Mouse (Mus musculus) frontal cortex, postnatal 25 days (tissue): Measurements from ENCODE around the gene Ptpn11.

Experiments used
- DNase-seq, 2 experiments: peaks; one replicate each; pipeline ENCODE4 v3.0.0; 2022; ENCODE audit warnings: low spot score in 2 of 2

Gene Ptpn11

GRCm38 (mm10) chr5:121184375-121184774 is 6.8 kb downstream of the Ptpn11 start:
- no peak for DNase-seq

DNA sequence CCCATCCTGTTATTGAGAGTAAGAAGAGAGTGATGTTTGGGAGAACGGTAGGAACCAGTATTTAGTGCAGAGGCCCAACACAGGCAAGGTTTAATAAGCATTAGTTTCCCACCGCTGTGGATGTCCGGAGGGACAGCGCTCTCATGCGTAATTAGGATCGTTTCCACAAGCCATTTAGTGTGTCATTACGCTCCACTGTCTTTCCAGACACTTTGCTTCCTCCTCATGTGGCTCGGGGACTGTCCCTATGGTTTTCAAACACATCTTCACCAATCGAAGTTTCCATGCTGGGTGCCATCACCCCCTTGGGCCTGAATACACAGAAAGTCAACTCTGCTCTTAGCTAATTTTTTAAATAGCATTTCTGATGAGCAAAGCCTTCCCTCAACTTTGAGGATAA is 7.9 kb downstream of the Ptpn11 start:
- no peak for DNase-seq

DNA sequence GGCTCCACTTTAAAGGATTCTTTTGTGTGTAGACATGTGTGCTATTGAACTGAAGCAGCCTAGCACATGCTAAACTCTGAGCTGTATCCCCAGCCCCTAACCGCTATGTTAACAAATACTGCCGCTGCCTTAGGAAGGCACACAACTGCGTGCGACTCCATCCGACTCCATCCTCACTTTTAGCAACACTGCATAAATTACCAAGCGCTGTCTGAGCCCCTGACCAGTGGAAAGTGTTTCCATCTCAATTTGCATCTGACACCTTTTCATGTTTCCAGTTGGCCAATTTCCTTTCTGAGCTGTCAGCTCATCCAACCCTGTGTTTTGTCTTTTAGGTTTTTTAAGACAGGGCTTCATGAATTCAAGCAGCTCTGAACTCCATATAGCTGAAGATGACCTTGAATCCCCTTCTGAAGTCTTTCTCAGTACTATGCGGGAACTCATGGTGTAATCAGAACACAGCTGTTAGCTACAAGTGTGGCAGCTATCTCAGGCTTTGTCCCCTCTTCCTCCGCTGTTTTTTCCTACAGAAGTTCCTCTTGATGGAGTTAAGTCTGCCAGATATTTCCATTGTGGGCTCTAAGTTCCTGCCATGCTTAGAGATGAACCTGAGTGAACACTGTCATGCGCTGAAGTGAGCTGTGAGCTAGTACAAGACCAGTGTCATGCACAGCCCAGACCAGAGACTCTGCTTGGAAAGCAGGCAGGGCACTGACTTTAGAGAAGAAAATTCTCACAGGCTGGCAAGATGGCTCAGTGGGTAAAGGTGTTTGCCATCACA is 11.9 kb downstream of the Ptpn11 start:
- no peak for DNase-seq

DNA sequence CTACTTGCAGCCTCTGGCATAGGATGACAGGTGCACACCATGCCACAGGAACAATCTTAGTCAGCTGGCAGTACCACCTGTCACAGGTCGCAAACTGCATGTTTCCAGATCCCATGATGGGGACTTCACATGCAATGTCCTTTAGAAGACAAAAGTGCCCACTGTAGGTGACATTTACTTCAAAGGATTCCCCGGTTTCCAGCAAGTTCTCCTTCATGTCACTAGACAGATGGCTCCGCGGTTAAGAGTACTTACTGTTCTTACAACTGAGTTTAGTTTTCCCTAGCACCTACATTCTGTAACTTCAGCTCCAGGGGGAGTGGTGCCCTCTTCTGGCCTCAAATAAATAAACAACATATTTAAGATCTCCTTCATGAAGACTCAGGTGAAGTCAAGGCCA is 18.4 kb downstream of the Ptpn11 start:
- DNase-seq, result no peak

- DNase-seq, result no peak
Observed at GRCm38 (mm10) chr5:121169588-121169987, 21.6 kb downstream of the Ptpn11 start.

DNA sequence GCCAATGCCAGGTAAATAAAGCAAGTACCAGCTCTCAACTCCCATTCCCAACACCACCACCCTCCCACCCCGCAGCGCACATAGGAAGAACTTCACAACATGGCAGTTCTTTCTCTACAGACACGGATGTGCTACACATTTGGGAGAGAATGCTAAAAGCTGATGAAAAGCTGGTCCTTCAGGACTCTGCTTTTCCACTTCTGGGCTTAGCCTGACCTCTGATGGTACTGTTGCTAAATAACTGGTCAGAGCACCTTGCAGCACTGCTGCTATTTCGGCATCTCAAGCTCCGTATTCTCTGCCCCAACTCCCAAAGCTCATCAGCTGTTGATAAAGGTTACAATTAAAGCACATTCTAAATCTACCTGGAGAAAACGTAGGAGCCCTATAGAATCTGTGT is 24.3 kb downstream of the Ptpn11 start:
- no peak for DNase-seq

- DNase-seq, result no peak
Observed at GRCm38 (mm10) chr5:121162923-121163322, 28.3 kb downstream of the Ptpn11 start.

DNA sequence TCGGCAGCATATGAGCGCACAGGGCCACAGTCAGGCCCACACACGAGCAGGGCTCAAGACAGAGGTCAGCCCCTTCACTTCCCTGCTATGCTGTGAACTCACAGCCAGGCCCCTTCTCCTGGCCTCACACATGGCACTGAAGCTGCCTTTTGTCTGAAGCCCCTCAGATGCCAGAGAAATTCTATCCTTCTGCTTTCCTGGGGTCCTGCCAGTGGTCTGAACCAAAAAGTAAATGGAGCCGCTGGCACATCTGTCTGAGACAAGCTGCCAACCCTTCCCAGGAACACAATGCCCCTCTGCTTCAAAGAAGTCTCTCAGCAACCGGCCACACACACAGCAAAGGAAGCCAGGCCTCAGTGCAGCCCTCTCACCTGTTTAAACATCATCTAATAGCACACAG is 28.9 kb downstream of the Ptpn11 start:
- DNase-seq, result no peak

DNA sequence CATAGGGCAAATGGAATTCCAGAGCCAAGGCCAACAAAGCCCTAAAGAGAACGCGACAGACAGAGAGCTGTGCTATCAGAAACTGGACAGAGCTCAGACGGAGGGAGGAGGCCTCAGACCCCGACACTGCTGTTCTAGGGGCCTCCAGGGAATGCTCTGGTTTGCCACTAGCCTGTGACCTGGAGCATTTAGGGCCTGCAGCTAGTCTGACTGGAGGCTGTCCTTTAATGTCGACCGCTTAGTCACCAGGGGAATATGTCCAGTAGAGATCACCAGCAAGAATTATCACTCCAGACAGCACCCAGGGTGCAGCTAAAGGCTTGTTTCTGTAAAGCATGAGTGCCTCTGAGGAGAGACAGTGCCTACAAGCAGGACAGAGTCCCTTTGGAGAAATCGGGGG is 32.2 kb downstream of the Ptpn11 start:
- DNase-seq, result no peak

GRCm38 (mm10) chr5:121157489-121157888 is 33.7 kb downstream of the Ptpn11 start:
- no peak for DNase-seq

DNA sequence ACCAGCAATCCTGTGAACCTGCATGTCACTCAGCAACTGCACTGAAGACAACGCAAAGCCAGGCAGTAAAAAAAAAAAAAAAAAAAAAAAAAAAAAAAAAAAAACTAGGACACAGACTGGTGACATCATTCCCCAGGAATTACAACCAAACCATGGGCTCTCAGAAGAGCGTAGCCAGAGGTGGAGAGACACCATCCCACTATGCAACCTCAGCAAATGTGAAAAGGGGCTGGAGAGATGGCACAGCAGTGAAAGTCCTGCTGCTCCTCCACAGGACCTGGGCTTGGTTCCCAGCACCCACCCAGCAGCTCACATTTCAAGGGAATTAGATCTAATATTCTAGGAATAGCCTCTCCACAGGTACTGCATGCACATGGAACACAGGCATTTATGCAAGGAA is 34.2 kb downstream of the Ptpn11 start:
- no peak for DNase-seq

- DNase-seq, result no peak
Observed at GRCm38 (mm10) chr5:121156121-121156520, 35.1 kb downstream of the Ptpn11 start.

DNA sequence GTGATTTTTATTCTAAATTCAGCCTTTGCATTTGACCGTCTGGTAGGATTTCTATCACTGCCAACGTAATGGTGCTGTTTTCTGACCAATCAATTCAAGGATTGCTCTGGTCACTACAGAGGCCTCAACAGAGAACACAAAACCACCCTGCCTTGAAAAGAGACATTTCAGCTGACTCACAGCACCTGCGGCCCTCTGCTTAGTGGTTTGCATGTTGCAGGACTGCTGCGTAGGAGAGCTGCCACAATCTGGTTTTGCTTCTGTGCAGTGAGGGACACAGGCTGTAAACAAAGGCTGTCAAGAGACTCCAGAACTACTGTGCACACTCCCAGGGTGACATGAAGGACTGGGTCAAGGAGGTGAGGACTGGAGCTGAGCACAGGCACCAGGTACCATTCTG is 40.5 kb downstream of the Ptpn11 start:
- DNase-seq, result no peak

- DNase-seq, result no peak
Observed at GRCm38 (mm10) chr5:121149246-121149645, 42.0 kb downstream of the Ptpn11 start.

DNA sequence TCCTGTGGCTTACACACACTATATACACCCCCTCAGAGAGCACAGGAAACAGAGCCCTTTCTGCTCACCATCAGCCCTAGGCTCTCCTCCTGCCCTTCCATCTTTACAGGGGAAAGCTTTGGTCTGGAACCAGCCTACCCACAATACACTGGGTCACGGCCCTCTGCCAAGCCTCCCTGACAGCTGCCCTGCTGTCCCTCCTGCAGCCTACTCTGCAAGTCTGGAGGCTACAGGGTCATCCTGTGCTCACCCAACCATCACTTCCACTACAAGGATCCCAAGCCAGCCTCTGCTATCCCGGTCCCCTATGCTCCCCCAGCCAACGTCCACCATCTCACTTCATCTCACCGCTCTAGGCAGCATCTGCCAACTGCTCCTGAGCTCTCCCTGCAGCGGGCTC is 44.9 kb downstream of the Ptpn11 start:
- DNase-seq, result no peak

- no peak for DNase-seq
Observed at GRCm38 (mm10) chr5:121145609-121146008, 45.6 kb downstream of the Ptpn11 start.

DNA sequence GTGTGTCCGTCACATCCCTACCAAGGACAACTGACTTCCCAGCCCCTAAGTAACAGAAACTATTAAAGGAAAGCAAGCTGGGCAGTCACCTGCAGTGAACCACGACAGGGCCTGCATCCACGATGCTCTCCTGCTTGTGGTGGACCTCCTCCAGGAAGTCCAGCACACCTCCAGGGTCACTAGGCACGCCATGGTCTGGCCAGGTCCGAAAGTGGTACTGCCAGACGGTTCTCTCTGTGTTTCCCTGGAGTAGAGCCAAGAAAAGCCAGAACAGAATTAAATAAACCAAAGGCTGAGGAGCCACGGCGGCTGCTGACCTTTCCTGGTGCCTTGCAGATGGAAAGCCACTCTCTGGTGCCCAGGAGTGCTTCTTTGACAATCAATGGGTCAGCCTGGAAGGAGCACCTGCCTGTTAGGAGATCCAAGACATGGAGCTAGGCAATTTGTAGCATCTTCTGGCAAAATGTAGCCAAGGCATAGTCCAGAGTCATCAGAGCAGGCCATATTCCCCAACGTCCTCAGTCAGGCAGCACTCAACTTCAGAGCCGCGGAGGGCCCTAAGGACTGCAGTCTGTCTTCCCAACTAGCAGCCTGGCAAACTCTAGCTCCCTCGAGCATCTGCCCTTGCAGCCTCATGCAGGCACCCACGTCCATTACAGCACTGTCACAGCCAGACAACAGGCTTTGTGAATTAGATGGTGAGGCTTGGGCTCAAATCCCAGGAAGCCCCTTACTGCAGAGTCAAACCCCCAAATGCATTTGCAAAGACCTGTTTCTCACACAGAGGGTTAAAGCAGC is 46.6 kb downstream of the Ptpn11 start:
- no peak for DNase-seq

- DNase-seq, result no peak
Observed at GRCm38 (mm10) chr5:121142431-121143119, 48.6 kb downstream of the Ptpn11 start.

- no peak for DNase-seq
Observed at GRCm38 (mm10) chr5:121140276-121140675, 50.9 kb downstream of the Ptpn11 start.

GRCm38 (mm10) chr5:121137125-121137524 is 54.1 kb downstream of the Ptpn11 start:
- no peak for DNase-seq

DNA sequence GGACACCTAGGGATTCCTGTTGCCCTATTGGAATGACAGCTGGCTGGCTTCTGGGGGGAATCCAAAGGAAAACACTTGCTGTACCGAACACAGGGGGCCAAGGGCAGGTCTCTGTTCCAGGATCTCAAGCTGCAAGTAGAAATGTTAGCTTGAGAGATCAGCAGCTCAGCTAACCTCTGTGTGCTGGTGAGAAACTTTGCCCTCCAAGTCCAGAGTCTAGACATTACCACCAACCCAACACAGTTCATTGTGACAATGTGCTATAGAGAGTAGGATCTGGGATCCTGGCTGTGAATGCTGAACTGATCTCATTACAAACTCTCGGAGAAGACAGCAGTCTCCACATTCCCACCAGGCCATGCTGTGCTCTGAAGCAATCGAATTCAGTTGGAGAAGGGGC is 59.4 kb downstream of the Ptpn11 start:
- DNase-seq, result no peak

- DNase-seq, result no peak
Observed at GRCm38 (mm10) chr5:121129254-121129653, 61.9 kb downstream of the Ptpn11 start.

GRCm38 (mm10) chr5:121126051-121126450 is 65.1 kb downstream of the Ptpn11 start:
- no peak for DNase-seq
